Mouse (Mus musculus) testis, adult 2 months (tissue): ENCODE results near the gene Plekhg3. TPM values are rescaled to one million over a fixed set of nuclear protein-coding genes. Genes with fewer than 3 reads are reported as not detected.

ENCODE experiments used
- H3K27ac ChIP-seq: fragments of 200-500 bp; 2 replicates; pipeline ENCODE4 v1.5.1; 2012; ENCODE audit warnings: low read depth, low read length; ENCODE audit not compliant: control insufficient read depth, insufficient read depth
- H3K27me3 ChIP-seq: fragments of 200-500 bp; 2 replicates; pipeline ENCODE4 v1.6.1; 2012; ENCODE audit warnings: mild to moderate bottlenecking, low read length, moderate library complexity; ENCODE audit not compliant: control insufficient read depth, insufficient read depth
- H3K36me3 ChIP-seq: fragments of 200-500 bp; 2 replicates; pipeline ENCODE4 v1.6.1; 2012; ENCODE audit warnings: mild to moderate bottlenecking, low read length; ENCODE audit not compliant: control insufficient read depth, insufficient read depth
- H3K4me1 ChIP-seq: fragments of 200-500 bp; 2 replicates; pipeline ENCODE4 v1.6.1; 2012; ENCODE audit warnings: low read length; ENCODE audit not compliant: control insufficient read depth, insufficient read depth
- H3K4me3 ChIP-seq: fragments of 200-500 bp; 2 replicates; pipeline ENCODE4 v1.5.1; 2012; ENCODE audit warnings: low read depth, mild to moderate bottlenecking, low read length, moderate library complexity, mixed read lengths; ENCODE audit not compliant: control insufficient read depth
- CTCF ChIP-seq: fragments of 200-500 bp; IDR thresholded peaks from 2 replicates; pipeline ENCODE4 v1.5.1; 2012; ENCODE audit warnings: low read depth, mild to moderate bottlenecking, inconsistent platforms, low read length, moderate library complexity; ENCODE audit not compliant: control insufficient read depth, insufficient read depth, insufficient replicate concordance
- POLR2A ChIP-seq: fragments of 200-500 bp; IDR thresholded peaks from 2 replicates; pipeline ENCODE4 v1.6.1; 2012; ENCODE audit warnings: low read depth, mild to moderate bottlenecking, inconsistent platforms, low read length, moderate library complexity; ENCODE audit not compliant: control insufficient read depth
- polyA plus RNA-seq: library from polyadenylated mRNA; depleted of rRNA; stranded (reverse); fragments of >200 nt; gene quantifications from 2 replicates; pipeline ENCODE4 v1.2.3, GENCODE M21; 2012; rRNA removed

Gene Plekhg3
- polyA plus RNA-seq: 2.2 and 2.7 TPM in 2 replicates

DNA sequence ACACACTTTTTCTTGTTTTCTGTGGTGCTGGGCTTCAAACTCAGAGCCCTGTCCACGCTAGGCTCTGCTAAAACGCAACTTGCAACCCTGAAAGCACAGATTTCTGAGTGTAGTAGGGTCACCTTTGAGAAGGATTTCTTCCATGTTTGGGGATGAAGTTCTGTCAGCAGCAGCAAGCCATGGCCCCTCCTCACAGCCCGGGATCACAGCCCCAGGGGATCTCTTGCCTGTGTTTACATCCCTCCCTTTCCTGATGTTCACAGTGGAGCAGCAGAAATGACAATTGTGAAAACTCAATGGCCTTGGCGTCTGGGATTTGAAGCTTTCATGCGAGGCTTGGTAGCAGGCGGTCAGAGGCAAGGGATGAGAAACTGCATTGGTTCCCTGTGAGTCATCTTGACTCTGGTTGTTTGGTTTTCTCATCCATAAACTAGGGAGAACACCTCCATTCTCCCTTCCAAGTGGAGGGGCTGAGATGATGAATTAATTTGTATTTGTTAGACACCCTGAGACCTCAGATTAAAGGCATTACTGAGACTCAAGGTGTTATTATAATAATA is at the start of gene Plekhg3:
Gene Plekhg3, plus strand, starts transcription at position 312 of the 560 bp plus-strand sequence.
- Histone ChIP-seq H3K4me1 (peaks cover 4% of the 10 kb centered on the region), H3K27me3 (no peaks in the 10 kb centered on the region), H3K4me3 (no peak within 1 kb of the TSS), H3K36me3 (no peaks in the 10 kb centered on the region), H3K27ac (no peak within 1 kb of the TSS)
- TF ChIP-seq CTCF (no peak), POLR2A (no peak)

DNA sequence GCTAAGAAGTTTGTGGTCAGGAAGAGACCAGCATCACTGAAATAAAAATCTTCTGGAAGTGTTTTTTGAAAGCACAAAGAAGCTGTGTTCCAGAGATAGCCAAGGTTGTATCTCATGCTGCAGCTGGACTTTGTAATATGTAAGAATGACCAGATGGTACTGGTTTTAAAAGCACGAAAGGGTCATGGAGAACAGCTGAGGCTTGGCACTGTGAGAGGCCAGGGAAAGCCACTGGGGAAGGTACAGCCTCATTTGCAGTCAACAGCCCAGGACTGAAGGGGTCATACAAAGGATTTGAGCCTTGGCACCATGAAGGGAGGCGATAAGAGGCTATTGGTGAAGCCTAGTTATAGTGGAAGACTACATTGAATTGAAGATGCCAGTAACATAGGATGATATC is 48.2 kb upstream of the Plekhg3 start:
- no peaks in the 10 kb centered on the region for H3K27me3 ChIP-seq
- H3K36me3 ChIP-seq: no peaks in the 10 kb centered on the region
- H3K4me1 ChIP-seq: 0 out of 2 replicates have a peak, but pooled peaks cover 2% of the 10 kb centered on the region
- H3K4me3 ChIP-seq: no peak overlapping the region
- H3K27ac ChIP-seq: peak overlapping the region; percentile 52; the same call in 1 of the 2 replicates
- TF ChIP-seq POLR2A (no peak), CTCF (no peak)

DNA sequence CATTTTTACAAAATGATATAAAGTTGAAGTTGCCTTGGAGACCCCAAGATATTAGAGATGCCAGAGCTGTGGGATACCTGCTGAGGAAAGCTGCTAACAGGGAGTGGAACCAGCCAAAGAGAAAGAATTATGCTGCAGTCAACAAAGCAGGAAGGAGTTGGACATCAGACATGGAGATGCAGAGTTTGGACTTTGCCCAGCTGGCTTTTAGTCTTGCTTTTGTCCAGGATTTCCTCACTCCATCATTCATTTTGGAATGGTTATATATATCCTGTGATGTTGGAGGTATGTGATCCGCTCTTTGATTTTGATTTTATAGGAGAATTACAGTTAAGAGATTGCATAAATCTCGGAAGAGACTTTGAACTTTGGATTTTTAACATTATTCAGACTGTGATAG is 47.7 kb upstream of the Plekhg3 start:
- 0 out of 2 replicates have a peak, but pooled peaks cover 2% of the 10 kb centered on the region for H3K4me1 ChIP-seq

DNA sequence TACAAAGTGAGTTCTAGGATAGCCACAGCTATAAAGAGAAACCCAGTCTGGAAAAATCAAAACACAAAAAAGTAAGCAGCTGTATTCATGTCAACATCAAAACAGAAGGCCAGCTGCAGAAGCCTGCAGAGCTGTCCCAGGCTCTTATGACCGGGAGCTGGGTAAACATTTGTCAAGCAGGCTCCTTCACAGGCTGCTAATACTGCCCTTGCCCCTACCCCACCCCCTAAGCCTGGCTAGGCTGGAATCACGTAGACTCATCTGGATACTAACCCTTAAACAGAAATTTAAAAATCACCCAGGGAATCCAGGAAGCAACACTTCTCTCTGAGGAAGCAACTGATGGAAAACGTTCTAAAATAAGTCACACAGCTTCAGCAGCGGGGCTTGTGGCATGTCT is 45.8 kb upstream of the Plekhg3 start:
- Histone ChIP-seq H3K4me3 (no peak overlapping the region), H3K36me3 (no peaks in the 10 kb centered on the region), H3K4me1 (peaks cover 2% of the 10 kb centered on the region; the same call in 1 of the 2 replicates), H3K27me3 (no peaks in the 10 kb centered on the region), H3K27ac (no peak overlapping the region)
- no peak for TF ChIP-seq POLR2A
- TF ChIP-seq CTCF: no peak

More for the DNA sequence above, 47.7 kb upstream of the Plekhg3 start:
- no peak overlapping the region; the same call in 1 of the 2 replicates for H3K27ac ChIP-seq
- no peaks in the 10 kb centered on the region for H3K27me3 ChIP-seq
- H3K4me3 ChIP-seq: no peak overlapping the region
- no peak for TF ChIP-seq CTCF
- no peak for TF ChIP-seq POLR2A
- no peaks in the 10 kb centered on the region for H3K36me3 ChIP-seq

DNA sequence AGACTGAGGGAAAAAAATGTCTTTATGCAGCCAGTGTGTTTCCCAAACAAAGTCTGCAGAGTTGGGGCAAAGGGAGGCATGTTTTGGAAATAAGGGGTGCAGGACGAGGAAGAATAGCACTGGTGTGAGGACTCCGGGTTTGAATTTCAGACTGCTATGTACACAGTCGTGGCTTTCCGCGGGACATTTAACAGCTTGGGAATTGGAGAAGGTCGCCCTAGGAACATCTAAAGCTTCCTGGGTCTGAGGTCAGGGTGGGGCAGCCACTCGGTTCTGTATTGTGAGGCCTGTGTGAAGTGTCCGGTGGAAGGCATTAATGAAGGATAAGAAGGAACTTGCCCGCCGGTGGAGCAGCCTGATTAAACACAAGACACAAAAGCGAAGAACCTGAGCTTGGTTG is 45.3 kb upstream of the Plekhg3 start:
- H3K36me3 ChIP-seq: no peaks in the 10 kb centered on the region
- no peak overlapping the region for H3K4me3 ChIP-seq
- no peak overlapping the region for H3K27ac ChIP-seq
- no peaks in the 10 kb centered on the region for H3K27me3 ChIP-seq
- H3K4me1 ChIP-seq: peaks cover 2% of the 10 kb centered on the region; the same call in 1 of the 2 replicates
- TF ChIP-seq CTCF: no peak

DNA sequence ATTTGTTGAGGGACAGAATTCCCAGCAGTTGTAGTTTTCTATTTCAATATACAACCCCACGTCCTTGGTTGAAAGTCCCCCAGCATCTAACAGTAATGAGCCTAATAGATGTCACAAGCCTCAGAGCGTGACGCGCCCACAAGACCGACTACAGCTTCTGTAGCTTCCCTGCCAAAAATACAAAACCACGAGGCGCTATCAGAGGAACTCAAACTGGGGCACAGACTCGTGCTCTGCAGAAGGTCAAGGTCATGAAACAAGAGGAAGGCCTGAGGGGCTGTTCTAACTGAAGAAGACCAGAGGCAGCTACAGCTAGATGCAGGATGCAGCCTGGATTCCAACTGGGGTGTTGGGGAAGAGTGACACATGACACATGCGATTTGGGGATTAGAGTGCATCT is 43.7 kb upstream of the Plekhg3 start:
- Histone ChIP-seq H3K27ac (no peak overlapping the region), H3K4me1 (peaks cover 2% of the 10 kb centered on the region; the same call in 1 of the 2 replicates), H3K36me3 (no peaks in the 10 kb centered on the region), H3K4me3 (no peak overlapping the region), H3K27me3 (no peaks in the 10 kb centered on the region)
- TF ChIP-seq CTCF: no peak
- TF ChIP-seq POLR2A: no peak

DNA sequence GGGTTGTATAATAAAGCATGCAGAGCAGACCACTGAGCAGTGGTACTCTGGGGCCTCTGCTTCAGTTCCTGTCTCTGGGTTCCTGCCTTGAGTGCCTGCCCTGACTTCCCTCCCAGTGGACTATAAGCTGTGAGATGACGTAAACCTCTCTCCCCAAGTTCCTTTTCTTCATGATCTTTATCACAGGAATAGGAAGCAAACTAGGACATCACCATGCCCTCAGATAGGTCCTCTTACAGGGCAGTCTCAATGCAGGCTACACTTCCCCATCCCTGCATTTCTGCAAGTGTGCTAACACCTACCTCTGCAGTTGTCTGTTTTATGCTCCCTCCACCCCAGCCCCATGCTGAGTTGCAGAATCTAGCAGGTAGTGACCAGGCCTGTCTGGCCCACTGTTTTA is 39.9 kb upstream of the Plekhg3 start:
- Histone ChIP-seq H3K27ac (no peak overlapping the region), H3K4me1 (peaks cover 2% of the 10 kb centered on the region; the same call in 1 of the 2 replicates), H3K36me3 (no peaks in the 10 kb centered on the region), H3K4me3 (no peak overlapping the region), H3K27me3 (no peaks in the 10 kb centered on the region)
- TF ChIP-seq POLR2A: no peak

DNA sequence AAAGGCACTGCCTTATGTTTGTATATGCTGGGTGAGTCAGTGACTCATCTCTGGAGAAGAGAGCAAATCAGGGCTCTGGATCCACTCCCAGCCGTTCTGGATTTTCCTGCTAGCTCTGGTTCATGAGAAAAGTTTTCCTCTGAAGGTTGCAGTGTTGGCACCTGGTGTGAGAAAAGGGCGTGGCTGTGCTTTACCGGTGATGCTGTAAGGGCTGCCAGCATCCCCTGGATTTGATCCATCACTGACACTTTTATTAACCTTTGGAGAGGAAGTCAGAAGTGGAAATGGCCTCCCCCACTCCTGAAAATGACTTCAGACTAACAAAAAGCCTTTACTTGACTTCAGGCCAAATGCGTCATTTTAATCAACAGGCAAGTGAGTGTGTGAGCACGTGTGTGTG is 37.2 kb upstream of the Plekhg3 start:
- no peak overlapping the region for H3K27ac ChIP-seq
- TF ChIP-seq POLR2A (no peak), CTCF (no peak)
- H3K36me3 ChIP-seq: no peaks in the 10 kb centered on the region
- H3K4me3 ChIP-seq: no peak overlapping the region
- H3K27me3 ChIP-seq: no peaks in the 10 kb centered on the region
- H3K4me1 ChIP-seq: peaks cover 2% of the 10 kb centered on the region
